Mouse (Mus musculus): ENCODE results near the gene Git1. TPM values are rescaled to one million over a fixed set of nuclear protein-coding genes. Genes with fewer than 3 reads are reported as not detected.

Git1 gene
- total and polyA plus RNA-seq, 2 experiments = 2.8 to 11.2 TPM

DNA sequence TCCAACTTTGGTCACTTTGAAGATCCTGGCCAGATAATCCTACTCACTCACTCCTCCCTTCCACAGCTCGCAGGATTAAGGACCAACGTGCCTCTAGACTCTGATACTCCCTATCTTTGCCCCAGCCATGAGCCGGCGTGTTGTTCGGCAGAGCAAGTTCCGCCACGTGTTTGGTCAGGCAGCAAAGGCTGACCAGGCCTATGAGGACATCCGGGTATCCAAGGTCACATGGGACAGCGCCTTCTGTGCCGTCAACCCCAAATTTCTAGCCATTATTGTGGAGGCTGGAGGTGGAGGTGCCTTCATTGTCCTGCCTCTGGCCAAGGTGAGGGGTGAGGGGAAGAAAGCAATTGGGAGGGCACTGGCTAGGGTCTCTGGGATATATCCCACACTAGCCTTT, 29.6 kb upstream of the Git1 start:
- TF ChIP-seq POLR2A (IDR thresholded peaks at IDR 0.05; ENCODE audit: extremely low read depth, insufficient read depth, low read length) = no peak
- TF ChIP-seq CTCF (IDR thresholded peaks at IDR 0.05; ENCODE audit: low read depth, low read length) = no peak
- peaks cover 6% of the 10 kb centered on the region; the same call in 1 of the 2 replicates for H3K4me1 ChIP-seq (ENCODE audit: control insufficient read depth, insufficient read depth, low read length)
- no peak overlapping the region for H3K9ac ChIP-seq (ENCODE audit: low read depth, low read length)
- peak; percentile 27 for DNase-seq (ENCODE audit: extremely low read depth, low read depth, low spot score)
- H3K27me3 ChIP-seq (ENCODE audit: control insufficient read depth, insufficient read depth, low read length) = peaks cover 3% of the 10 kb centered on the region; the same call in 1 of the 2 replicates
- no peak overlapping the region for H3K27ac ChIP-seq (replicated peaks; ENCODE audit: insufficient read depth, low read depth, low read length)
- H3K79me2 ChIP-seq (ENCODE audit: control insufficient read depth, insufficient read depth, low read length) = no peaks in the 10 kb centered on the region
- H3K4me3 ChIP-seq (ENCODE audit: insufficient read depth, low read depth, low read length) = no peak overlapping the region
- no peaks in the 10 kb centered on the region for H3K36me3 ChIP-seq (ENCODE audit: control insufficient read depth, insufficient read depth, low read length)
- WGBS = 50% methylated on average over 10 of the region's 10 CpGs

DNA sequence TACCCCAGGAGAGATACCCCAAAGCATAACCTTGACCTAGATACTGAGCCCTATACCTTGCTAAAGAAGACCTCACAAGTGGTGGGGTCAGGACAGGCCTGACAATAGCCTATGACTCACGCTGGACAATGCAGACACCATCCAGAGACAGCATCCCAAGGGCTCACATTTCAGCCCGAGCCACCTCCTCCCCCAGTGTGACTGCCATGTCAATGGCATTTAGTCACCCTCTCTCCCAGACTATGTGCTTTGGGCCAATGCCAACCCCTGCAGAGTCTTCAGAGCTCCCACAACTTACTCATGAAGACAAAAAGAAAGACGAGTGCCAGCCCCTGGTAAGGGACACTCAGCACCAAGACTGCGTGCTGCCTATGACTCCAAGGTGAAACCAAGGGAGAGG, 28.7 kb upstream of the Git1 start:
- Histone ChIP-seq H3K4me1 (ENCODE audit: control insufficient read depth, insufficient read depth, low read length) (peaks cover 6% of the 10 kb centered on the region; the same call in 1 of the 2 replicates), H3K4me3 (ENCODE audit: insufficient read depth, low read depth, low read length) (no peak overlapping the region), H3K9ac (ENCODE audit: low read depth, low read length) (no peak overlapping the region), H3K27ac (replicated peaks; ENCODE audit: insufficient read depth, low read depth, low read length) (no peak overlapping the region), H3K27me3 (ENCODE audit: control insufficient read depth, insufficient read depth, low read length) (peaks cover 3% of the 10 kb centered on the region; the same call in 1 of the 2 replicates), H3K36me3 (ENCODE audit: control insufficient read depth, insufficient read depth, low read length) (no peaks in the 10 kb centered on the region), H3K79me2 (ENCODE audit: control insufficient read depth, insufficient read depth, low read length) (no peaks in the 10 kb centered on the region)
- DNase-seq (ENCODE audit: extremely low read depth, low read depth, low spot score) = no peak
- 67% methylated on average over 4 of the region's 4 CpGs for WGBS
- TF ChIP-seq CTCF (IDR thresholded peaks at IDR 0.05; ENCODE audit: low read depth, low read length) (no peak), POLR2A (IDR thresholded peaks at IDR 0.05; ENCODE audit: extremely low read depth, insufficient read depth, low read length) (no peak)

DNA sequence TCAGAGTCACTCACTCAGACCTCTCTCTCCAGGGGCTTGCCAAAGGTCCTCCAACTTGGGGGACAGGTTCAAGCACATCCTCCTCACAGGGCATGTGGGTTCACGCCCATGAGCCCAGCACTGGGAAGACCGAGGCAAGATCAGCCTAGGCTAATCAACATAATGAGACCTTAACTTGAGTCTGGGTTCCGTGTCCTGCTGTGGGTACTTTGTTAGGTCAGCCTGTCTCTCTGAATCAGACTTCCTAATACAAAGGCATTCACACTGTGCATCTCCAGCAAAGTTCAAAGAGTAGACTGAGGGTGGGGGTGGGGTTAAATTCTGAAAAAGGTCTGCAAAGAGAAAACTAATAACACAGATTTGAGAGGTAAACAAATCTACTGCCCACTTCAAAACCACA, 28.3 kb upstream of the Git1 start:
- Histone ChIP-seq H3K27ac (replicated peaks; ENCODE audit: insufficient read depth, low read depth, low read length) (no peak overlapping the region), H3K4me3 (ENCODE audit: insufficient read depth, low read depth, low read length) (no peak overlapping the region), H3K27me3 (ENCODE audit: control insufficient read depth, insufficient read depth, low read length) (peaks cover 3% of the 10 kb centered on the region; the same call in 1 of the 2 replicates), H3K79me2 (ENCODE audit: control insufficient read depth, insufficient read depth, low read length) (no peaks in the 10 kb centered on the region), H3K36me3 (ENCODE audit: control insufficient read depth, insufficient read depth, low read length) (no peaks in the 10 kb centered on the region), H3K9ac (ENCODE audit: low read depth, low read length) (no peak overlapping the region), H3K4me1 (ENCODE audit: control insufficient read depth, insufficient read depth, low read length) (peaks cover 6% of the 10 kb centered on the region; the same call in 1 of the 2 replicates)
- no peak for DNase-seq (ENCODE audit: extremely low read depth, low read depth, low spot score)
- TF ChIP-seq POLR2A (IDR thresholded peaks at IDR 0.05; ENCODE audit: extremely low read depth, insufficient read depth, low read length) = no peak
- no peak for TF ChIP-seq CTCF (IDR thresholded peaks at IDR 0.05; ENCODE audit: low read depth, low read length)
- WGBS = 74% methylated on average over 3 of the region's 3 CpGs

DNA sequence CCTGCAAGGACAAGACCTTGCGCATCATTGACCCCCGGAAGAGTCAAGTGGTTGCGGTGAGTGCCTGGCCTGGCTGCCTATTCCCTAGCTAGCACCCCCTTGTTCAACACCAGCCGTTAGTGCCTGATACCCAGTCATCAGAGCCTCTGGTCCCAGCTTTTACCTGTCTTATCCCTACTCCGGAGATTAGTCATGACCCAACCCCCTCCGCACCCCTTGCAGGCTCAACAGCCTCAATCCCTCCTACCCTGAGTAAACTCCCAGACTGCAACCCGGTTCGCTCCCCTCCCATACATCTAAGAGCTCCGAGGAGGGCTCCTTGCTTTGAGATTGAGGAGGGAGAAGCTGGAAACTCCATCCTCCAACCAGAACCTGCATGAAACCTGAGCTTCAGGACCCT, 26.8 kb upstream of the Git1 start:
- Histone ChIP-seq H3K9ac (ENCODE audit: low read depth, low read length) (no peak overlapping the region), H3K36me3 (ENCODE audit: control insufficient read depth, insufficient read depth, low read length) (no peaks in the 10 kb centered on the region), H3K27ac (replicated peaks; ENCODE audit: insufficient read depth, low read depth, low read length) (no peak overlapping the region), H3K4me1 (ENCODE audit: control insufficient read depth, insufficient read depth, low read length) (peaks cover 6% of the 10 kb centered on the region; the same call in 1 of the 2 replicates), H3K4me3 (ENCODE audit: insufficient read depth, low read depth, low read length) (no peak overlapping the region), H3K27me3 (ENCODE audit: control insufficient read depth, insufficient read depth, low read length) (peaks cover 3% of the 10 kb centered on the region; the same call in 1 of the 2 replicates), H3K79me2 (ENCODE audit: control insufficient read depth, insufficient read depth, low read length) (no peaks in the 10 kb centered on the region)
- DNase-seq (ENCODE audit: extremely low read depth, low read depth, low spot score) = no peak
- TF ChIP-seq POLR2A (IDR thresholded peaks at IDR 0.05; ENCODE audit: extremely low read depth, insufficient read depth, low read length) (no peak), CTCF (IDR thresholded peaks at IDR 0.05; ENCODE audit: low read depth, low read length) (no peak)
- WGBS = 46% methylated on average over 9 of the region's 9 CpGs

DNA sequence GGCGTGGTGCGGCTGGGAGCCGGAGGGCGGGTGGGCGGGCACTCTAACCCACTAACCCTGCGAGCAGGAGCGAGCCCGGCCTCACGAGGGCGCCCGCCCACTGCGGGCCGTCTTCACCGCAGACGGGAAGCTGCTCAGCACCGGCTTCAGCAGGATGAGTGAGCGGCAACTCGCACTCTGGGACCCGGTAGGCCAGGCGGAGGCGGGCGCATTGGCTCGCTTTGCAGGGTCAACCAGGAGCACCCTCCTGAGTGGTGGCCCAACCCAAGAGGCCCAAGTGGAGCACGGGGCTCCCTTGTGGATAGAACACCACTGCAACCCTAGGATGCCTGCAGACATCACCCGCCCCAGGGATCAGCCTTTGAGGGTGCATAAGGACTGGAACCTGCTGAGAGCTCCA, 26.2 kb upstream of the Git1 start:
- H3K27ac ChIP-seq (replicated peaks; ENCODE audit: insufficient read depth, low read depth, low read length) = no peak overlapping the region
- peak; percentile 28 for DNase-seq (ENCODE audit: extremely low read depth, low read depth, low spot score)
- H3K79me2 ChIP-seq (ENCODE audit: control insufficient read depth, insufficient read depth, low read length) = no peaks in the 10 kb centered on the region
- no peak for TF ChIP-seq POLR2A (IDR thresholded peaks at IDR 0.05; ENCODE audit: extremely low read depth, insufficient read depth, low read length)
- peak; percentile 75 for TF ChIP-seq CTCF (IDR thresholded peaks at IDR 0.05; ENCODE audit: low read depth, low read length)
- H3K27me3 ChIP-seq (ENCODE audit: control insufficient read depth, insufficient read depth, low read length) = peaks cover 3% of the 10 kb centered on the region; the same call in 1 of the 2 replicates
- H3K36me3 ChIP-seq (ENCODE audit: control insufficient read depth, insufficient read depth, low read length) = no peaks in the 10 kb centered on the region
- WGBS = 4% methylated on average over 25 of the region's 25 CpGs
- peaks cover 4% of the 10 kb centered on the region; the same call in 1 of the 2 replicates for H3K4me1 ChIP-seq (ENCODE audit: control insufficient read depth, insufficient read depth, low read length)
- H3K4me3 ChIP-seq (ENCODE audit: insufficient read depth, low read depth, low read length) = peak overlapping the region; percentile 32; the same call in 1 of the 2 replicates
- H3K9ac ChIP-seq (ENCODE audit: low read depth, low read length) = no peak overlapping the region

DNA sequence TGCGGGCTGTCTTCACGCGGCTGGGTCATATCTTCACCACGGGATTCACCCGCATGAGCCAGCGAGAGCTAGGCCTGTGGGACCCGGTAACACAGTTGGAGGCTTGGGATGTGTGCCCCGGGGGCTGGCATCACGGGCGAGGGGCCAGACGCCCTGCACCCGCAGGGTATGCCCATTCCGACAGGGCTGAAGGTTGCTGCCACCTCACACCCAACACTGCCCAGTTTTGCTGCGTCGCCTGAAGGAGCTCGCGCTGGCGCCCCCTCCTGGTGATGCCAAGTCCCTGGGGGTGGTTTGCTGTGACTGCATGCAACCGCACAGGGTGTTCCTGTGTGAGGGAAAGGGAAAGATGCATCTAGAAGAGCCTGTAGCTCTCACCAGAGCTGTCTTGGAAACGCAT, 25.6 kb upstream of the Git1 start:
- peaks cover 3% of the 10 kb centered on the region; the same call in 1 of the 2 replicates for H3K4me1 ChIP-seq (ENCODE audit: control insufficient read depth, insufficient read depth, low read length)
- no peaks in the 10 kb centered on the region for H3K36me3 ChIP-seq (ENCODE audit: control insufficient read depth, insufficient read depth, low read length)
- H3K9ac ChIP-seq (ENCODE audit: low read depth, low read length) = no peak overlapping the region
- H3K79me2 ChIP-seq (ENCODE audit: control insufficient read depth, insufficient read depth, low read length) = no peaks in the 10 kb centered on the region
- WGBS = 11% methylated on average over 20 of the region's 20 CpGs
- TF ChIP-seq POLR2A (IDR thresholded peaks at IDR 0.05; ENCODE audit: extremely low read depth, insufficient read depth, low read length) (no peak), CTCF (IDR thresholded peaks at IDR 0.05; ENCODE audit: low read depth, low read length) (peak; percentile 91)
- no peak overlapping the region for H3K27ac ChIP-seq (replicated peaks; ENCODE audit: insufficient read depth, low read depth, low read length)
- peaks cover 2% of the 10 kb centered on the region; the same call in 1 of the 2 replicates for H3K27me3 ChIP-seq (ENCODE audit: control insufficient read depth, insufficient read depth, low read length)
- H3K4me3 ChIP-seq (ENCODE audit: insufficient read depth, low read depth, low read length) = peak overlapping the region; percentile 32; the same call in 1 of the 2 replicates
- peak; percentile 48 for DNase-seq (ENCODE audit: extremely low read depth, low read depth, low spot score)

All from liver, adult 2 months (tissue).